Mouse (Mus musculus) olfactory bulb, adult 2 months (tissue): ENCODE results near the gene Sh3yl1. TPM values are rescaled to one million over a fixed set of nuclear protein-coding genes. Genes with fewer than 3 reads are reported as not detected.

Experiments
- H3K27ac ChIP-seq: fragments of 200-500 bp; 2 replicates; pipeline ENCODE4 v1.5.1; 2012; ENCODE audit warnings: low read depth, low read length; ENCODE audit not compliant: insufficient read depth
- H3K4me1 ChIP-seq: fragments of 200-500 bp; 2 replicates; pipeline ENCODE4 v1.6.1; 2012; ENCODE audit warnings: low read length; ENCODE audit not compliant: control insufficient read depth, insufficient read depth
- H3K4me3 ChIP-seq: fragments of 200-500 bp; 2 replicates; pipeline ENCODE4 v1.5.1; 2012; ENCODE audit warnings: mild to moderate bottlenecking, low read depth, low read length, moderate library complexity; ENCODE audit not compliant: insufficient read depth
- CTCF ChIP-seq: fragments of 200-500 bp; IDR thresholded peaks from 2 replicates; pipeline ENCODE4 v1.5.1; 2012; ENCODE audit warnings: low read depth, mild to moderate bottlenecking, low read length, moderate library complexity; ENCODE audit not compliant: insufficient read depth
- POLR2A ChIP-seq: fragments of 200-500 bp; IDR thresholded peaks from 2 replicates; pipeline ENCODE4 v1.6.1; 2012; ENCODE audit warnings: mild to moderate bottlenecking, low read depth, low read length, moderate library complexity; ENCODE audit not compliant: insufficient read depth
- WGBS: fragments of 180-500 bp; shearing (Covaris S2); methylation state at CpG from one replicate; pipeline ENCODE4 v1.1.7; 2018; 5-methylcytosine and 5-hydroxymethylcytosine counted together
- polyA plus RNA-seq: library from polyadenylated mRNA; stranded (reverse); fragments of >200 nt; gene quantifications from 2 replicates; pipeline ENCODE4 v1.2.4, GENCODE M21; 2012; ENCODE audit warnings: low replicate concordance; ENCODE audit not compliant: missing spikeins, insufficient read depth, insufficient read length

The Sh3yl1 gene
- polyA plus RNA-seq, 1 experiment: not detected

GRCm38 (mm10) chr12:30928182-30928581 lies 16.7 kb downstream of the Sh3yl1 start:
- Histone ChIP-seq H3K4me3 (no peak overlapping the region), H3K27ac (no peak overlapping the region), H3K4me1 (no peaks in the 10 kb centered on the region)
- TF ChIP-seq POLR2A (no peak), CTCF (no peak)
- WGBS: 92% methylated on average over 6 of the region's 6 CpGs

GRCm38 (mm10) chr12:30933299-30933698 lies 21.8 kb downstream of the Sh3yl1 start:
- no peak overlapping the region for H3K27ac ChIP-seq
- TF ChIP-seq CTCF (no peak), POLR2A (no peak)
- no peaks in the 10 kb centered on the region for H3K4me1 ChIP-seq
- WGBS: 81% methylated on average over 2 of the region's 2 CpGs
- no peak overlapping the region for H3K4me3 ChIP-seq

- WGBS: 86% methylated on average over 2 of the region's 2 CpGs
- no peak overlapping the region for H3K27ac ChIP-seq
- no peak overlapping the region for H3K4me3 ChIP-seq
- TF ChIP-seq POLR2A (no peak), CTCF (no peak)
- no peaks in the 10 kb centered on the region for H3K4me1 ChIP-seq
These were observed 25.4 kb downstream of the Sh3yl1 start for GRCm38 (mm10) chr12:30936899-30937298.

GRCm38 (mm10) chr12:30943057-30943986 lies 31.9 kb downstream of the Sh3yl1 start:
- WGBS: 84% methylated on average over 14 of the region's 14 CpGs
- H3K4me1 ChIP-seq: no peaks in the 10 kb centered on the region
- H3K27ac ChIP-seq: no peak overlapping the region
- no peak overlapping the region for H3K4me3 ChIP-seq
- TF ChIP-seq POLR2A (no peak), CTCF (no peak)

- no peaks in the 10 kb centered on the region for H3K4me1 ChIP-seq
- WGBS: 43% methylated on average over 3 of the region's 3 CpGs
- H3K4me3 ChIP-seq: no peak overlapping the region
- TF ChIP-seq POLR2A: no peak
- no peak for TF ChIP-seq CTCF
- no peak overlapping the region for H3K27ac ChIP-seq
These were observed 32.7 kb downstream of the Sh3yl1 start for GRCm38 (mm10) chr12:30944197-30944596.

- Histone ChIP-seq H3K27ac (no peak overlapping the region), H3K4me3 (no peak overlapping the region), H3K4me1 (no peaks in the 10 kb centered on the region)
- WGBS: 70% methylated on average over 2 of the region's 2 CpGs
- TF ChIP-seq POLR2A: no peak
These were observed 59.2 kb downstream of the Sh3yl1 start for GRCm38 (mm10) chr12:30970700-30971099.

GRCm38 (mm10) chr12:31003795-31004194 lies 92.3 kb downstream of the Sh3yl1 start:
- Histone ChIP-seq H3K4me1 (no peaks in the 10 kb centered on the region), H3K27ac (no peak overlapping the region), H3K4me3 (no peak overlapping the region)
- TF ChIP-seq CTCF (no peak), POLR2A (no peak)
- WGBS: 91% methylated on average over 4 of the region's 4 CpGs

GRCm38 (mm10) chr12:31005010-31005409 lies 93.5 kb downstream of the Sh3yl1 start:
- 30% methylated on average over 3 of the region's 3 CpGs for WGBS
- Histone ChIP-seq H3K4me3 (no peak overlapping the region), H3K27ac (no peak overlapping the region)

GRCm38 (mm10) chr12:31008171-31008570 lies 96.7 kb downstream of the Sh3yl1 start:
- Histone ChIP-seq H3K27ac (no peak overlapping the region), H3K4me3 (no peak overlapping the region), H3K4me1 (no peaks in the 10 kb centered on the region)
- TF ChIP-seq CTCF (no peak), POLR2A (no peak)
- 23% methylated on average over 6 of the region's 6 CpGs for WGBS

More at GRCm38 (mm10) chr12:31005010-31005409, 93.5 kb downstream of the Sh3yl1 start:
- TF ChIP-seq CTCF (no peak), POLR2A (no peak)
- no peaks in the 10 kb centered on the region for H3K4me1 ChIP-seq

Other genes with a start within 250 kb of the Sh3yl1 start
- not detected in 2 replicates for gene Alkal2, start 27.3 kb upstream of the Sh3yl1 start, polyA plus RNA-seq
- not detected in 2 replicates for gene Acp1, start 79 bp upstream of the Sh3yl1 start, polyA plus RNA-seq
- gene Fam110c, start 162.2 kb downstream of the Sh3yl1 start, polyA plus RNA-seq: not detected in 2 replicates